Mouse (Mus musculus) bone marrow macrophage, adult 2 months (primary cell): ENCODE measurements around the gene Tln2.

ENCODE experiments used
- CTCF ChIP-seq: IDR thresholded peaks from 2 replicates; pipeline ENCODE4 v1.5.1; 2012; ENCODE audit warnings: low read depth, mild to moderate bottlenecking, low read length, moderate library complexity
- POLR2A ChIP-seq: IDR thresholded peaks from 2 replicates; pipeline ENCODE4 v1.6.1; 2012; ENCODE audit warnings: mild to moderate bottlenecking, low read depth, low read length, borderline replicate concordance

DNA sequence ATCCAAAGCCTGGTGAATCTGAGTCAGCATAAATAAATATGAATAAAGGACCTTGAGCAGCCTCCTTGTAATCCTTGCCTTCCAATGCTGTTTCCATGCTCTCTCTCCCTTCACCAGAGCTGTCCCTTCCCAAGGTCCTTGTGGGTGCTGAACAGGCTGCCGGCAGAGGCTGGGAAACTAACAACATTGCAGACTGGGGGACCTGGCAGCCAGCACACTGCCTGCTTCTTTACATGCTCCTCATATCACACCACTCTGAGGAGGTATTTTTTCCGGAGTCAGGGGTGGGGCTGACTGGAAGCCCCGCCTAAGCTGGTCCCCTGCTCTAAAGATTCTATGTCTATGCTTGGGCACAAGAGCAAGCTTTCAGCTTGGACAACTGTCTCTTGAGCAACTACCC, 64.2 kb downstream of the Tln2 start:
- no peak for TF ChIP-seq CTCF
- no peak for TF ChIP-seq POLR2A
